In genomic region chr8:118866332-118866731, GRCm38 (mm10) we compare ENCODE assay signal across 25 mouse cellular contexts.
DNase-seq lines count a peak whose midpoint lies in the region; ATAC-seq lines count a peak whose summit lies in the region.
"Had no signal": no experiment of that assay in that cellular context is flagged by ENCODE, and none has a peak within 500 bp of the region (broad histone marks: within the 10 kb centered on the region; RNA-seq: fewer than 3 reads in every experiment).

No protein-coding gene starts in this region.

- H3K27ac ChIP-seq in heart, embryonic 15.5 days, result no peak overlapping the region
- no peak overlapping the region for H3K27ac ChIP-seq in embryonic facial prominence, embryonic 14.5 days (replicated peaks; ENCODE audit: low read depth, low read length)
- H3K27ac ChIP-seq: gastrocnemius, adult 2 months; hindbrain, embryonic 10.5 days; liver, embryonic 15.5 days; macrophage; midbrain, embryonic 10.5 days had no signal

- H3K9me3 ChIP-seq in heart, embryonic 15.5 days (replicated peaks), result no peaks in the 10 kb centered on the region
- H3K9me3 ChIP-seq in embryonic facial prominence, embryonic 14.5 days (ENCODE audit: control insufficient read depth, low read length), result no peaks in the 10 kb centered on the region
- H3K9me3 ChIP-seq: hindbrain, embryonic 10.5 days; liver, embryonic 15.5 days; midbrain, embryonic 10.5 days had no signal

- intact Hi-C loops in left cerebral cortex, postnatal 4 days (cut with DNase I), result no loop called here

- no peak overlapping the region for H3K9ac ChIP-seq in heart, embryonic 15.5 days
- H3K9ac ChIP-seq in embryonic facial prominence, embryonic 14.5 days (ENCODE audit: low read depth, low read length), result no peak overlapping the region
- H3K9ac ChIP-seq: liver, embryonic 15.5 days had no signal

- H3K27me3 ChIP-seq in heart, embryonic 15.5 days, result no peaks in the 10 kb centered on the region
- no peaks in the 10 kb centered on the region for H3K27me3 ChIP-seq in embryonic facial prominence, embryonic 14.5 days (replicated peaks; ENCODE audit: control insufficient read depth, insufficient read depth, low read length)
- H3K27me3 ChIP-seq: liver, embryonic 15.5 days had no signal

- DNase-seq in cerebellum, postnatal 10 days, result peak; percentile 85
- no peak for DNase-seq in cerebellum, adult 11 months
- DNase-seq in heart, adult 8-10 months (ENCODE audit: low spot score), result no peak
- peak; percentile 71 for DNase-seq in left cerebral cortex, postnatal 4 days
- no peak for DNase-seq in left cerebral cortex, adult 8-10 months (ENCODE audit: low spot score in 2 of 2)
- DNase-seq in embryonic facial prominence, embryonic 14.5 days (ENCODE audit: low spot score), result peak; percentile 30
- no peak for DNase-seq in c-Kit-positive CD71-positive TER-119-positive erythroid progenitor cells, embryonic 14.5 days (ENCODE audit: low spot score)
- DNase-seq: adrenal gland, postnatal 14 days; cerebellum, adult 11-12 months; cerebellum, postnatal 25 days; embryo, embryonic 11 days; gastrocnemius, adult 2 months; heart, postnatal 10 days; kidney, adult 18-20 months; kidney, postnatal 36 days; liver; right cerebral cortex, postnatal 25 days; spleen, adult 18-20 months had no signal

- H3K4me2 ChIP-seq in heart, embryonic 15.5 days, result no peak overlapping the region
- no peak overlapping the region for H3K4me2 ChIP-seq in embryonic facial prominence, embryonic 14.5 days (ENCODE audit: low read depth, low read length)
- H3K4me2 ChIP-seq: heart, embryonic 11.5 days; liver, embryonic 15.5 days had no signal

- ATAC-seq in heart, embryonic 15.5 days (replicated peaks; ENCODE audit: insufficient number of reproducible peaks, insufficient read depth, low FRiP score, low read depth), result 0 out of 2 replicates have a peak, but pooled peaks have one; percentile 10
- no peak for ATAC-seq in embryonic facial prominence, embryonic 14.5 days (ENCODE audit: low read depth)
- ATAC-seq: inflammation-experienced regulatory T-cells, adult 6 months had no signal

- no peaks in the 10 kb centered on the region for H3K36me3 ChIP-seq in heart, embryonic 15.5 days
- H3K36me3 ChIP-seq in embryonic facial prominence, embryonic 14.5 days (ENCODE audit: control insufficient read depth, insufficient read depth, low read length), result no peaks in the 10 kb centered on the region
- H3K36me3 ChIP-seq: hindbrain, embryonic 10.5 days; liver, embryonic 15.5 days; midbrain, embryonic 10.5 days had no signal

- peaks cover 2% of the 10 kb centered on the region; the same call in 1 of the 2 replicates for H3K4me1 ChIP-seq in heart, embryonic 15.5 days (replicated peaks)
- H3K4me1 ChIP-seq in embryonic facial prominence, embryonic 14.5 days (ENCODE audit: control insufficient read depth, insufficient read depth, low read length), result no peaks in the 10 kb centered on the region
- H3K4me1 ChIP-seq: hindbrain, embryonic 10.5 days; liver, embryonic 15.5 days; midbrain, embryonic 10.5 days had no signal

- WGBS in heart, embryonic 15.5 days, result 53% methylated on average over 6 of the region's 6 CpGs
- WGBS in embryonic facial prominence, embryonic 14.5 days, result 63% methylated on average over 6 of the region's 6 CpGs

- H3K4me3 ChIP-seq in heart, embryonic 15.5 days, result no peak overlapping the region
- no peak overlapping the region for H3K4me3 ChIP-seq in embryonic facial prominence, embryonic 14.5 days (ENCODE audit: low read depth, low read length)
- H3K4me3 ChIP-seq: gastrocnemius, adult 2 months; hindbrain, embryonic 10.5 days; liver, embryonic 15.5 days; midbrain, embryonic 10.5 days had no signal

Comparison
In these comparisons a context has a peak if more than half of its experiments do, and no peak if none do; other contexts are left out.
1. DNase-seq: peak in cerebellum, postnatal 10 days (2 of 2), left cerebral cortex, postnatal 4 days (single experiment) and embryonic facial prominence, embryonic 14.5 days (single experiment); none in cerebellum, adult 11 months (single experiment), heart, adult 8-10 months (single experiment), left cerebral cortex, adult 8-10 months (0 of 2) and c-Kit-positive CD71-positive TER-119-positive erythroid progenitor cells, embryonic 14.5 days (single experiment).